Mouse (Mus musculus) forebrain, postnatal 0 days (tissue): Measurements from ENCODE around the gene Ccdc170. TPM values are rescaled to one million over a fixed set of nuclear protein-coding genes. Genes with fewer than 3 reads are reported as not detected.

ENCODE experiments used
- ATAC-seq: fragments of 200-750 bp; cut with Nextera tagmentation; 2 replicates; pipeline ENCODE4 v1.8.0; 2017; ENCODE audit warnings: mild to moderate bottlenecking, moderate library complexity
- DNase-seq: peaks from one replicate; pipeline ENCODE4 v3.0.0-alpha.2; 2015
- H3K27ac ChIP-seq: fragments of 300-500 bp; sonication (generic); 2 replicates; pipeline ENCODE4 v1.5.1; 2014; ENCODE audit warnings: low read depth, mild to moderate bottlenecking, antibody characterized with exemption, low read length, moderate library complexity, mixed read lengths
- H3K27me3 ChIP-seq: fragments of 300-500 bp; sonication (generic); 2 replicates; pipeline ENCODE4 v1.6.1; 2014; ENCODE audit warnings: mild to moderate bottlenecking, low read length, mixed read lengths; ENCODE audit not compliant: insufficient read depth
- H3K36me3 ChIP-seq: fragments of 300-500 bp; sonication (generic); 2 replicates; pipeline ENCODE4 v1.6.1; 2014; ENCODE audit warnings: mild to moderate bottlenecking, moderate library complexity; ENCODE audit not compliant: insufficient read depth
- H3K4me1 ChIP-seq: fragments of 300-500 bp; sonication (generic); 2 replicates; pipeline ENCODE4 v1.6.1; 2014; ENCODE audit warnings: antibody characterized with exemption; ENCODE audit not compliant: insufficient read depth
- H3K4me2 ChIP-seq: fragments of 300-500 bp; sonication (generic); 2 replicates; pipeline ENCODE4 v1.6.1; 2014; ENCODE audit warnings: low read depth, mild to moderate bottlenecking, moderate library complexity
- H3K4me3 ChIP-seq: fragments of 300-500 bp; sonication (generic); 2 replicates; pipeline ENCODE4 v1.5.1; 2014; ENCODE audit warnings: low read depth, low read length, mixed read lengths
- H3K9ac ChIP-seq: fragments of 300-500 bp; sonication (generic); 2 replicates; pipeline ENCODE4 v1.6.1; 2014; ENCODE audit warnings: mild to moderate bottlenecking
- H3K9me3 ChIP-seq: fragments of 300-500 bp; sonication (generic); 2 replicates; pipeline ENCODE4 v1.6.1; 2016; ENCODE audit warnings: low read length
- CTCF ChIP-seq: sonication (generic); IDR thresholded peaks from 2 replicates; pipeline ENCODE4 v1.5.1; 2016; ENCODE audit warnings: antibody characterized with exemption, control low read depth, low read depth
- WGBS: fragments of 180-500 bp; shearing (Covaris S2); extraction: QIAGEN DNeasy Blood & Tissue Kit; methylation state at CpG from one replicate; pipeline ENCODE4 v1.1.7; 2014; 5-methylcytosine and 5-hydroxymethylcytosine counted together
- polyA plus RNA-seq: library from polyadenylated mRNA; unstranded; fragments of >200 nt; fragmentation: Nextera tagmentation; extraction: Ambion mirVana; gene quantifications from 2 replicates; pipeline ENCODE4 v1.2.1, GENCODE M21; 2015
- total RNA-seq: library from RNA; depleted of rRNA; stranded (reverse); fragments of >200 nt; gene quantifications from 2 replicates; pipeline ENCODE4 v1.2.3, GENCODE M21; 2014

Gene Ccdc170
- total and polyA plus RNA-seq, 2 experiments from 2014 or later, result 0.62 to 1.4 TPM

- Histone ChIP-seq H3K36me3 (no peaks in the 10 kb centered on the region), H3K9ac (no peak overlapping the region), H3K4me1 (no peaks in the 10 kb centered on the region), H3K9me3 (no peaks in the 10 kb centered on the region), H3K4me3 (no peak overlapping the region), H3K27ac (no peak overlapping the region), H3K27me3 (no peaks in the 10 kb centered on the region), H3K4me2 (no peak overlapping the region)
- DNase-seq (no peak), ATAC-seq (no peak)
- 91% methylated on average over 3 of the region's 3 CpGs for WGBS
- TF ChIP-seq CTCF, result no peak
Measured at GRCm38 (mm10) chr10:4469406-4469805, 12.9 kb upstream of the Ccdc170 start.

- Histone ChIP-seq H3K27me3 (no peaks in the 10 kb centered on the region), H3K4me2 (no peak overlapping the region), H3K36me3 (no peaks in the 10 kb centered on the region), H3K4me1 (no peaks in the 10 kb centered on the region), H3K4me3 (no peak overlapping the region), H3K27ac (no peak overlapping the region), H3K9me3 (no peaks in the 10 kb centered on the region), H3K9ac (no peak overlapping the region)
- TF ChIP-seq CTCF, result no peak
- ATAC-seq (no peak), DNase-seq (no peak)
- WGBS, result 95% methylated on average over 11 of the region's 11 CpGs
Measured at GRCm38 (mm10) chr10:4473591-4473993, 8.7 kb upstream of the Ccdc170 start.

GRCm38 (mm10) chr10:4475431-4475830 is 6.9 kb upstream of the Ccdc170 start:
- DNase-seq (no peak), ATAC-seq (no peak)
- Histone ChIP-seq H3K4me1 (no peaks in the 10 kb centered on the region), H3K36me3 (no peaks in the 10 kb centered on the region), H3K4me2 (no peak overlapping the region), H3K9me3 (no peaks in the 10 kb centered on the region), H3K27me3 (no peaks in the 10 kb centered on the region), H3K4me3 (no peak overlapping the region), H3K9ac (no peak overlapping the region), H3K27ac (no peak overlapping the region)
- 73% methylated on average over 3 of the region's 3 CpGs for WGBS
- no peak for TF ChIP-seq CTCF

GRCm38 (mm10) chr10:4476604-4477003 is 5.7 kb upstream of the Ccdc170 start:
- 93% methylated on average over 5 of the region's 5 CpGs for WGBS
- no peak for ATAC-seq
- DNase-seq, result no peak
- no peaks in the 10 kb centered on the region for H3K27me3 ChIP-seq
- no peaks in the 10 kb centered on the region for H3K9me3 ChIP-seq
- no peak overlapping the region for H3K4me2 ChIP-seq
- H3K36me3 ChIP-seq, result no peaks in the 10 kb centered on the region
- no peak for TF ChIP-seq CTCF
- H3K9ac ChIP-seq, result no peak overlapping the region
- H3K4me1 ChIP-seq, result no peaks in the 10 kb centered on the region
- H3K27ac ChIP-seq, result no peak overlapping the region
- no peak overlapping the region for H3K4me3 ChIP-seq

- Histone ChIP-seq H3K9ac (no peak overlapping the region), H3K27me3 (no peaks in the 10 kb centered on the region), H3K36me3 (no peaks in the 10 kb centered on the region), H3K27ac (no peak overlapping the region), H3K4me2 (no peak overlapping the region), H3K4me1 (no peaks in the 10 kb centered on the region), H3K4me3 (no peak overlapping the region), H3K9me3 (no peaks in the 10 kb centered on the region)
- ATAC-seq (no peak), DNase-seq (no peak)
- TF ChIP-seq CTCF, result no peak
- WGBS, result 77% methylated on average over 3 of the region's 3 CpGs
Measured at GRCm38 (mm10) chr10:4480929-4481328, 1.4 kb upstream of the Ccdc170 start.

- TF ChIP-seq CTCF, result no peak
- 82% methylated on average over 8 of the region's 8 CpGs for WGBS
- Histone ChIP-seq H3K4me3 (no peak overlapping the region), H3K4me1 (no peaks in the 10 kb centered on the region), H3K9me3 (no peaks in the 10 kb centered on the region), H3K36me3 (no peaks in the 10 kb centered on the region), H3K4me2 (no peak overlapping the region), H3K27ac (no peak overlapping the region), H3K27me3 (no peaks in the 10 kb centered on the region), H3K9ac (no peak overlapping the region)
- DNase-seq (no peak), ATAC-seq (no peak)
Measured at GRCm38 (mm10) chr10:4481695-4482094, 607 bp upstream of the Ccdc170 start.

- WGBS, result 96% methylated on average over 1 of the region's 1 CpGs
Measured at GRCm38 (mm10) chr10:4483848-4484247, 1.5 kb downstream of the Ccdc170 start.

GRCm38 (mm10) chr10:4484986-4485385 is 2.7 kb downstream of the Ccdc170 start:
- Histone ChIP-seq H3K9ac (no peak overlapping the region), H3K27me3 (no peaks in the 10 kb centered on the region), H3K4me2 (no peak overlapping the region), H3K27ac (no peak overlapping the region), H3K4me1 (no peaks in the 10 kb centered on the region), H3K9me3 (no peaks in the 10 kb centered on the region), H3K36me3 (no peaks in the 10 kb centered on the region), H3K4me3 (no peak overlapping the region)
- no peak for DNase-seq
- no peak for ATAC-seq
- WGBS, result 82% methylated on average over 9 of the region's 9 CpGs
- no peak for TF ChIP-seq CTCF

More at GRCm38 (mm10) chr10:4483848-4484247, 1.5 kb downstream of the Ccdc170 start:
- no peak for ATAC-seq
- Histone ChIP-seq H3K4me3 (no peak overlapping the region), H3K9ac (no peak overlapping the region), H3K4me1 (no peaks in the 10 kb centered on the region), H3K27me3 (no peaks in the 10 kb centered on the region), H3K4me2 (no peak overlapping the region), H3K36me3 (no peaks in the 10 kb centered on the region), H3K27ac (no peak overlapping the region), H3K9me3 (no peaks in the 10 kb centered on the region)
- DNase-seq, result no peak
- TF ChIP-seq CTCF, result no peak
